ENCODE assay signal across 8 mouse cellular contexts in the genomic region with DNA sequence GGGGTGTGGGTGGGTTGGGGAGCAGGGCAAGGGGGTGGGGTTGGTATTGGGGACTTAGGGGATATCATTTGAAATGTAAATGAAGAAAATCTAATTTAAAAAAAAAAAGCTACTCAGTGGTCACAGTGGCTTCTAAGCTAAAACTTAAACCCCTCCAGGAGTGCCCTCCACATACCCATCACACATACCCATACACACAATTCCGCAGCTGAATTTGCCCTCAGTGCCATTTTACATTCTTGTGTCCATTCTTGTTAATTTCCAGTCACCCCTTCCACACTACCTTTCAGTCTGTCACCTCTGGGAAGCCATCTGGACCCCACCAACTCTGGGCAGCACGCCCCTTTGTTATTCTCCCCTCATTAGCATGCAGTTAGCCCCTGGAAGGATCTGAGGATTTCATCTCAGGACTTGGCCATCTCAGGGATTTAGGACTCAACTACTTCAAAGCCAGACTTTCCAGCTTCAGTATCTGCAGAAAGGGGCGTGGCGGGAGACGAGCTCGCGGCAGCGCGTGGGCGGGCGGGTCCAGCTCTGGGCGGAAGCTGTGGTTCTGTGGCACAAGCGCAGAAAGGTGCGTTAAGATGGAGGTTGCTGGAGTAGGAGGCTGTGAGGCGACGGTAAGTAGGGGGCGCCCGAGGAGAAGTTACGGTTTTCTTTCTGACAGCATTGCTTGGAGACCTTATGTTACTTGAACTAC. TPM values are rescaled to one million over a fixed set of nuclear protein-coding genes. Genes with fewer than 3 reads are reported as not detected.
A peak's percentile ranks its signal among the peaks of the same experiment; 100 is the strongest.
DNase-seq lines count a peak whose midpoint lies in the region; ATAC-seq and TF ChIP-seq lines count a peak whose summit lies in the region.

A gene (plus strand): TSS at position 537 of the 700 bp plus-strand sequence.

- peak within 1 kb of the TSS; percentile 67 for H3K4me2 ChIP-seq in heart, embryonic 14.5 days (ENCODE audit: low read length)
- peak within 1 kb of the TSS; percentile 61 for H3K4me2 ChIP-seq in liver, embryonic 12.5 days
- peak within 1 kb of the TSS; percentile 53 for H3K4me2 ChIP-seq in stomach, postnatal 0 days (replicated peaks; ENCODE audit: low read depth)

- peak; percentile 68 for DNase-seq in CD4-positive, CD25-positive, alpha-beta regulatory T cell, adult 2 months (ENCODE audit: low read depth, low spot score)
- DNase-seq in c-Kit-positive CD71-negative TER-119-negative erythroid progenitor cells, embryonic 14.5 days (ENCODE audit: low read depth): peak; percentile 71
- peak; percentile 67 for DNase-seq in fibroblast of lung, adult 2 months (ENCODE audit: low read depth)
- DNase-seq in kidney, postnatal 14 days: peak; percentile 89
- DNase-seq in neural tube, embryonic 10.5 days (ENCODE audit: extremely low spot score, low spot score): peak; percentile 74
- peak; percentile 87 for DNase-seq in stomach, postnatal 0 days (ENCODE audit: low spot score)

- WGBS in heart, embryonic 14.5 days: 2% methylated on average over 19 of the region's 19 CpGs
- 2% methylated on average over 19 of the region's 19 CpGs for WGBS in liver, embryonic 12.5 days (ENCODE audit: insufficient replicate concordance)
- 2% methylated on average over 19 of the region's 19 CpGs for WGBS in stomach, postnatal 0 days

- peak; percentile 73; the same call in 1 of the 2 replicates for ATAC-seq in heart, embryonic 14.5 days (ENCODE audit: insufficient number of reproducible peaks, insufficient read depth, low FRiP score, low read depth)
- ATAC-seq in liver, embryonic 12.5 days: no peak
- ATAC-seq in stomach, postnatal 0 days (ENCODE audit: low FRiP score, low TSS enrichment): peak; percentile 91

- H3K4me3 ChIP-seq in heart, embryonic 14.5 days (ENCODE audit: control insufficient read depth in 1 of 2, insufficient read depth in 1 of 2, low read depth in 1 of 2, low read length in 2 of 2): peak within 1 kb of the TSS; percentile 34 to 57
- H3K4me3 ChIP-seq in liver, embryonic 12.5 days: peak within 1 kb of the TSS; percentile 27; the same call in 1 of the 2 replicates
- H3K4me3 ChIP-seq in stomach, postnatal 0 days (ENCODE audit: low read depth, low read length): peak within 1 kb of the TSS; percentile 23; the same call in 1 of the 2 replicates

- H3K27ac ChIP-seq in heart, embryonic 14.5 days (replicated peaks in 1 of 2; ENCODE audit: control insufficient read depth in 1 of 2, insufficient read depth in 1 of 2, low read depth in 2 of 2, low read length in 2 of 2): no peak within 1 kb of the TSS
- no peak within 1 kb of the TSS for H3K27ac ChIP-seq in liver, embryonic 12.5 days
- H3K27ac ChIP-seq in stomach, postnatal 0 days (replicated peaks): no peak within 1 kb of the TSS

- H3K27me3 ChIP-seq in heart, embryonic 14.5 days (ENCODE audit: control insufficient read depth, insufficient read depth, low read length): no peaks in the 10 kb centered on the region
- H3K27me3 ChIP-seq in liver, embryonic 12.5 days (replicated peaks): no peaks in the 10 kb centered on the region
- no peaks in the 10 kb centered on the region for H3K27me3 ChIP-seq in stomach, postnatal 0 days (ENCODE audit: control insufficient read depth, insufficient read depth, low read length)

- peaks cover under 1% of the 10 kb centered on the region; the same call in 1 of the 2 replicates for H3K36me3 ChIP-seq in heart, embryonic 14.5 days (ENCODE audit: control insufficient read depth, insufficient read depth, low read length)
- H3K36me3 ChIP-seq in liver, embryonic 12.5 days: no peaks in the 10 kb centered on the region
- no peaks in the 10 kb centered on the region for H3K36me3 ChIP-seq in stomach, postnatal 0 days (ENCODE audit: control insufficient read depth, insufficient read depth, low read length)

- TF ChIP-seq EP300 in stomach, postnatal 0 days (optimal IDR thresholded peaks at IDR 0.05): no peak

- peak within 1 kb of the TSS; percentile 62 for H3K9ac ChIP-seq in heart, embryonic 14.5 days (ENCODE audit: low read length)
- H3K9ac ChIP-seq in liver, embryonic 12.5 days: no peak within 1 kb of the TSS
- H3K9ac ChIP-seq in stomach, postnatal 0 days (ENCODE audit: low read length): no peak within 1 kb of the TSS

- TF ChIP-seq CTCF in stomach, postnatal 0 days (IDR thresholded peaks at IDR 0.05; ENCODE audit: low read depth): peak; percentile 80

- no peaks in the 10 kb centered on the region for H3K4me1 ChIP-seq in heart, embryonic 14.5 days (ENCODE audit: control insufficient read depth in 2 of 2, insufficient read depth in 2 of 2, low read length in 2 of 2)
- peaks cover 10% of the 10 kb centered on the region for H3K4me1 ChIP-seq in liver, embryonic 12.5 days
- H3K4me1 ChIP-seq in stomach, postnatal 0 days (replicated peaks; ENCODE audit: control insufficient read depth, insufficient read depth): no peaks in the 10 kb centered on the region

- no peaks in the 10 kb centered on the region for H3K9me3 ChIP-seq in heart, embryonic 14.5 days (ENCODE audit: control insufficient read depth, low read length)
- no peaks in the 10 kb centered on the region for H3K9me3 ChIP-seq in liver, embryonic 12.5 days (replicated peaks)
- no peaks in the 10 kb centered on the region for H3K9me3 ChIP-seq in stomach, postnatal 0 days (ENCODE audit: control insufficient read depth, low read length)

RNA-seq across cellular contexts. Expression of the gene that starts here (rescaled TPM):
- polyA plus RNA-seq in heart, embryonic 14.5 days (2014; fragmentation: Nextera tagmentation; extraction: Ambion mirVana): 0.20 and 0.43 TPM in 2 replicates
- polyA plus RNA-seq in liver, embryonic 12.5 days (2016; fragmentation: Nextera tagmentation; extraction: Ambion mirVana): 0.07 and 0.27 TPM in 2 replicates
- 0.23 and 0.41 TPM in 2 replicates for polyA plus RNA-seq in stomach, postnatal 0 days (2015; fragmentation: Nextera tagmentation; extraction: Ambion mirVana)

Comparison
In these comparisons a context has a peak if more than half of its experiments do, and no peak if none do; other contexts are left out.
1. Peak in ATAC-seq, H3K4me3 ChIP-seq, H3K9ac ChIP-seq and H3K4me2 ChIP-seq in heart, embryonic 14.5 days; RNA of the gene not detected or under 1 TPM.
2. Peak in DNase-seq, ATAC-seq, H3K4me3 ChIP-seq and H3K4me2 ChIP-seq in stomach, postnatal 0 days; RNA of the gene not detected or under 1 TPM.